Mouse (Mus musculus) embryo, embryonic 11 days (tissue): ENCODE data around the gene Slain2.
A peak's percentile ranks its signal among the peaks of the same experiment; 100 is the strongest.
"Not testable (repeated sequence)": the region's sequence is repeated elsewhere in the genome, so short reads cannot be mapped to it uniquely, and the experiment has no call there.

Source experiments
- DNase-seq: peaks from one replicate; pipeline ENCODE4 v3.0.0-alpha.2; 2015

Slain2 gene

DNA sequence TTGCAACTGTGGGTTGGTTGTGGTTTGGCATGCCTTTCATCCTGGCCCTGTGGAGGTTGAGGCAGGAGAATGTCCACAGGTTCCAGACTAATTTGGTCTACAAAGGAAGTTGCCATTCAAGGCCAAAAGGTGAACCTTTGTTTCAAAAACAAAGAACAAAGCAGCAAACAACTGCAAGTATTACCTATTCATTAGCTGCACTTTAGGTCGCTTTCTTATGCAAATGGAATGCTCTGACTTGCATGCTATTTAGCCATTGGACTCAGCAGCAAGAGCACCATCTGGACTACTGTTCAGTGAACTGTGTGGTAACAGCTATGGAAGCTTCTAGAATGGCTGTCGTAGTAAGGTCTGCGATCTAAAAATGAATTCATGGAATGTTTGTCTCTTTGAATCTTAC is 11.8 kb upstream of the Slain2 start:
- DNase-seq: no peak

DNA sequence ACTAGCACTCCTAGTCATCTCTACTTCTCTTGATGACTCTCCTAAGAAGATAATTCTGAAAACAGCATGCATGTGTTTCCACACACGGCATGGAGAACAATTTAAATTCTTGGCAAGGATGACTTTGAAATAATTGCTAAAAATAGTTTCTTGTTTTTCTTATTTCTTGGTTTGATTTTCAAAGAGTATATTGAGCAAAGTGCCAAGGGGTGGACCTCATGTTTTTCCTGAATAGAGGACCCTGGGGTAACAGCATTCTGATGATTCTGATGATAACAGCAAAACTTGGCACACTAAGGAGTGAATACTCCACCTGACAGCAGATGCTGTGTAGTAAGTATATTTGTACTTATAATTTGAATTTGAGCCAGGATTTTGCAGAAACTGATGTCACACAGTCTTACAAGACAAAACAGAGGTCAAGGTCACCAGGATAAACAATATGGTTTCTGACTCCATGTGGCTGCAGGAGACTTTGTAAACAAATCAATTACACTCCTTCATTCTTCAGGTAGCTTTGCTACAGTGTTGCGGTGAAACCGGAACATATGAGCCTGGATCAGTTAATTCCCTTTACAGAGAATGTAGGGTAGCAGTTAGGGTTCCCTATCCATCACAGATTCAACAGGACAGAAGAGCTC is 11.1 kb upstream of the Slain2 start:
- no peak for DNase-seq

DNA sequence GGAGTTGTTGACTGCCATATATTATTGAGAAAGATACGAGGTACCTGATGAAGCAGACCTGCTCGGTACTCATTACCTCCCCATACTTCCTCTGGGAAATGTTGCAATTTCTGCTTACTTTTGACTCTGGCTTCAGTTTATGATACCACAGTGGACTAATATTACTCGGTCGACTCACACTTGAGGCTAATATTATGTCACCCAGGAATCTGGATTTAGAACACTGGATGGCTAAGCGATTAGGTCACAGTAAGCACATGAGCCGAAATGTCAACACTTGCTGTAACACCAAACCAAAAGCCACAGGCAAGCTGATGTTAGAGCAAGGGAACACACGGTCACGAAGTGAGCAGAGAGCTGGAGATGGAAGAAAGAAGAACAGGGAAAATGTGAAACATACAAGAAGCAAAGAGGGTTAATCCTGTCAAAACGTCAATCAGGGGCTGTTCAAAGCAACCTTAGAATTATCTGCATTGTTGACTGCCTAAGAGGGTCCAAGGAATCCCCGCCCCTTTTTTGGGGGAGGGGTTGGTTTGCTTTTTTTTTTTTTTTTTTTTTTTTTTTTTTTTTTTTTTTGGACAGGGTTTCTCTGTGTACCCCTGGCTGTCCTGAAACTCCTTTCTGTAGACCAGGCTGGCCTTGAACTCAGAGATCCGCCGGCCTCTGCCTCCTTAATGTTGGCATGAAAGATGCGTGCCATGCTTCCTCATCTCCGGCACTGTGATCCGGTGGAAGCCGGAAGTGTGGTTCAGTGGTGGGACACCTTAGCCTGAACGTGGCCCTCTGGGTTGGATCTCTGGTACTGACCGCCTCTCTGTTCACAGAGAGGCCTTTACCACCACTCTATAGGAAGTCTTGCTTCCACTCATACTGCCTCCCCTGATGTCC is 9.0 kb upstream of the Slain2 start:
- peak; percentile 13 for DNase-seq

DNA sequence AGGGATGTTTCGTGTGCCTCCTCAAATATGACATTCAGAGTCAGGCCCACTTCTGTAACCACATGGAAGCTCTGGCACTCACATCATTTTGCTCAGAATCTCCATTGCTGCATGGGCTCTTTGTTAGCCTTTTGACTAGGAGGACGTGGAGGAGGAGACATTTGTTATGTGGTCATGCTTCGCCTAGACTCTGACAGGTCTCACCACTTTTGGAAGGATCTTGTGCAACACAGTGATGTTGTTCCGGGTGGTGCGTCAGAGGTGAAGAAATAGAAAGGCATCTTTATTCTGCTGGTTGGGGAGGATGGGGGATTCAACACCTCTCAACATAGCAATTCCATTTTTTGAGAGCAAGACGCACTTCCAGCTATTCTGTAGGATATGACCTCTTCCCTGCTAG is 6.7 kb upstream of the Slain2 start:
- DNase-seq: no peak

DNA sequence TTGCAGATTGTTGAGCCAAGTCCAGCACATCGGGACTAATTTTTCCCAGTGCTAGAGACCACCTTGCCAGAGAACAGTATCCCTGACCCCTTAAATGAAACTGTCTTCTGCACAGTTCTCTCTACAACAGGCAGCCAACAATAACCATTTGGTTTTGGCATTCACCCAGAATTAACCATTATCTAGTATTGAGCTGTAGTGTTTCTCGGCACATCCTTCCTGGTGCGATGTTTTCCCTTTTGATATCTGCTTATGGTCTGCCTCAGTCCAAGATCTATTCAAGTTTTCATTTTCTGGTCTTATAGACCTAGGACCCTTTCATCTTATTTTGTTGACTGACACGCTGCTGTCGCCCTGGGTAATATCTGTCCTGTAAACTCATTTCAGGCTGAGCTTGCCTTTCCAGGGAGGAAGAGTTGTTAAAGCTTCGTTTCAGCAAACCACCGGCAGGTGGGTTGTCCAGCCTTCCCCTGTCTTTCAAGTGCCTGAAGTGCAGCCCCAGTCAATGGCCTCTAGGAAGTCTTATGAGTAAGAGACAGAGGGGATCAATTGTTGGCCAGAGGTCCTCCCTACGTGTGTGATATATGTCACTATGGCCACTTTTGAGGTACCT is 5.7 kb upstream of the Slain2 start:
- no peak for DNase-seq

DNA sequence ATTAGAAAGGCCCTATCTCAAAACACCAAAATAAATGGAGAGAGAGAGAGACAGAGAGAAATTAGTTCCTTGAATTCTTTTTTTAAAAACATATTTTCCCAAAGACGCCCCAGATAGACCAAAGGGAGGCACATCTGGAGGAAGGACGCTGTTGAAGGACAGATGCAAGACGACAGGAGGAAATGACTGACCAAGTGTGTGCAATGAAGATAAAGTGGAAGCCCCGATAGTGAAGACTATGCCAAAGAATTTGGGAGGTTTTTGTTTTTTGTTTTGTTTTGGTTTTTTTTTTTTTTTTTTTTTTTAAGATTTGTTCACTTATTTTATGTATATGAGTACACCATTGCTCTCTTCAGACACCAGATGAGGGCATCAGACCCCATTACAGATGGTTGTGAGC is 4.7 kb upstream of the Slain2 start:
- no peak for DNase-seq

DNA sequence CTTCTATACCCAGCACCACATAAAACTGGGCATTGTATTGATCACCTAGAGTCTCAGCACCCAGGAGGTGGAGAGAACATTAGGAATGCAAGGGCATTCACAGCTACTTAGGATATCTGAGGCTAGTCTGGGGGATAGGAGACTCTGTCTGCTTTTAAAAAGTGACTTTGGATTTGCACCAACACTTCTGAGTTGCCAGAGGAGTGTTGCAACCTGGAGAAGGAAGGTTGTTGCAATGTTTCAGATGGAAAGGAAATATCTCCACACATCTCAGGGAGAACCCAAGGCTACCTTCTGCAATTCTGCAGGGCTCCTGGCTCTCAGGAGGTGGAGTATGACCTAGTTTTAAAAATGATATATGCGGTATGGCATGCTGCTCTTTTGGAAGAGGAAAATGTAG is 3.7 kb upstream of the Slain2 start:
- no peak for DNase-seq

DNA sequence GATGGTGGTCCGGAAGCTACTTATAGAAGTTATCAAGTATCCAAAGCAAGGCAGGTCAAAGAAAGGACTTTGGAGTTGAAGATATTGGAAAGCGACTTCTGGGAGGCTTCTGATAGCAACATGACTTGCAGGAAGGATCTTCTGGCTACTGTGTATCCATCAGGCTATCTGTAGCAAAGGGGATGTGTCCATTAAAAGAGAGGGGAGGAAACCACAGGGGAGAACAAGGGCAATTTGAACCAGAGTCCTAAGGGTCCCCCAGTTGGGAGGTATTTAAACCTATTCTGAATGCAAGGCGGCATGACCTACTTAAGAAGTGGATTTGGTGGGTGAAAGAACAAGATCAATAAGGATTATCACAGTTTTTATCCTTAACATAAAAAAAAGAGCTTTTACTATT is 2.8 kb upstream of the Slain2 start:
- no peak for DNase-seq

DNA sequence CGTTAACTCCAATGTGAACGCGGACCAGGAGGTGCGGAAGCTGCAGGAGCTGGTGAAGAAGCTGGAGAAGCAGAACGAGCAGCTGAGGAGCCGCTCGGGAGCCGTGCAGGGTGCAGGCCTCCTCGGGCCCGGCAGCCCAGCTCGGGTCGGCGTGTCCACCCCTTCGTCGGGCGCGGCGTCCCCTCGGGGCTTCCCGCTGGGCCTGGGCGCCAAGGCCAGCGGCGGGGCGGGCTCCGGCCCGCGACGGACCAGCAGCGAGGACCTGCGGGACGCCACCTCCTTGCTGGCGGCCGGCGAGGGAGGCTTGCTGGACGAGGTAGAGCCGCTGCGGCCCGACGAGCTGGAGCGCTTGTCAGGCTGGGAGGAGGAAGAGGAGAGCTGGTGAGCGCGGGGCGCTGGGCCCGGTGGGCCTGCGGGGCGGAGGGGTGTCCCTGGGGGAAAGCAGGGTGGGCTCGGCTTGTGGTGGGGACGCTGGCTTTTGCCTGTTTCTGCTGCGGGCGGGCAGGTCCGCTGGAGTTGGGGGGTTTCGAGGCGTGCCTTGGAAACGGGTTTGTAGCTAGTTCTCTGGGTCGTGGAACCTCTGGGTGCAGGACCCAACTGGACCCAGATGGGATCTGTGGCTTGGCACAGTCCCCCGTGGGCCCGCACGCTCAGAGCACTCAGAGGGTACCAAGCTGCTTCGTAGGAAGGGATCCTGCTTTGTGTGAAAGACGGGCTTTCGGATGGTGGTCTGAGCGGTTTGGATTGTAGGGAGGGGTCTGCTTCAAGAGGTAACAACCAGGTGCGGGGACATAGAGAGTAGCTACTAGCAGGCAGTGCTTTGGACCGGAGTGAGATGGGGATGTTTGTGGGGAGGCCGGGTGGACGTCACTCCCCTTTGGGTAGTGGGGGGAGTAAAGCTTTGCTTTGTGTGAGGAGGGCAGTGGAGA is 793 bp downstream of the Slain2 start:
- DNase-seq: peak; percentile 67

DNA sequence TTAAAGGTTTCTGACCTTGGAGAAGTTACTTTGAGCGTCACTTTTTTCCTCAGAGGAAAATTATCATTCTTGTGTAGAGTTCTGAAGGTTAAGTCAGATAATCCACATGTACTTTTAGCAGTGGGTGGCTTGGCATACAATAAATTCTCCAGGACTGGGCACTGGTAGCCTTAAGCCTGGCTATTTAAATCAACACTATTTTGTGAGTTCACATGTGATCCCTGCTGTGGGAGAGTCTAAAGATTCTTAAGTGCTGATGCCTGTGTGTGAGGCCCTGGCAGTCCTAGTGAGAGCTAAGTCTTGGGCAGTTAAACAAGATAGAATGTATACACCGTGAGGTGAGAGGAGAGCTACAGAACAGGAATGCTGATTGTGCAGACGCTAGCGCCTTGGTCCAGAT is 1.9 kb downstream of the Slain2 start:
- DNase-seq: peak; percentile 28

DNA sequence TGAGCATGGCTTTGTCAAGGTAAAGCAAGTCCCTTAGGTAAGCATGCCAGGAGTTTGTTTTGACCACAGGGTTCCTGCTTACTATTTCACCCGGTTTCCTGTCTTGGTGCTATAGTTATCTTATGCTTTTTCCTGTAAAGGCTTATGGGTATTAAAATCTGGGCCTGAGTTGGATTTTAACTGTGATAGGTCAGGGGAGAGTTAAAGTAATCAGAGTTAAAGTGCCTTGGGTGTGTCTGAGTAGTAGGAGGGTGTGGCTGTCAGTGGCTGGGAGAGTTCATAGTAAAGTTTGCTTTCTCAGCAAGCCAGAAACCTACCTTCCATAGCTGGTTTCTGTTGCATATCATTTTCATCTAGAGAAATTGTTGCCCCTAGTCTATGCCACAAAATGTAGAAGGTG is 2.7 kb downstream of the Slain2 start:
- DNase-seq: no peak

DNA sequence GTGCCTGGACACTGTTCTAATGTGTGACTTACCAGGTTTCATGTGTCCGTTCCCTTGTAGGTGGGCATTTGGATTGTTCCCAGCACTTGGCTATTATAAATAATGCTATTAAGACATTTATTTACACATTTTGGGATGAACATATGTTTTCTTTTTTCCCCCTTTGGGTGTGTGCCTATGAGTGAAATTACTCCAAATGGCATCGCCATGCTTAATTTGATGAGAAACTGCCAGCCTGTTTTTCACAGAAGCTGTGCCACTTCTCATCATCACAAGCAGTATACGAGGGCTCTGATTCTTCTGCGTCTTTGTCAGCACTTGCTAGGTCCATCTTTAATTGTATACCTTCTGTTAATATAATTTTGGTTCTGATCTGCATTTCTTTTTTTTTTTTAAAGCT is 6.3 kb downstream of the Slain2 start:
- DNase-seq: no peak

DNA sequence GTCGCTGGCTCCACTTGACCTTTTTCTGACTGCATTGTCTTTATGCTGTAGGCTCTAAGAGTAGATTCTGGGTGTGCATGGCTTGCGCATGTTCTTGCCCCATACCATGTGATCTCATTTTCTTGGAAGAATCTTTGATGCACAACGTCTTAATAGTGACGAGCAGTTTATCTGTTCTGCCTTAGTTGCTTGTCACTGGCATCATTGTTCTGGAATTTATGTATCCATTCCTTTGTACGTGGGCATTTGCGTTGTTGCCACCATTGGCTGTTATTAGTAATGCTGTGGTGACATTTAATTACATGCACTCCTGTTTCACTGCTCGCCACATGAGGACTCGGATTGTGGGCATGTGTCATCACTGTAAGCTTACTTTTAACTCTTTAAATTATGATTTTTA is 7.1 kb downstream of the Slain2 start:
- no peak for DNase-seq

DNA sequence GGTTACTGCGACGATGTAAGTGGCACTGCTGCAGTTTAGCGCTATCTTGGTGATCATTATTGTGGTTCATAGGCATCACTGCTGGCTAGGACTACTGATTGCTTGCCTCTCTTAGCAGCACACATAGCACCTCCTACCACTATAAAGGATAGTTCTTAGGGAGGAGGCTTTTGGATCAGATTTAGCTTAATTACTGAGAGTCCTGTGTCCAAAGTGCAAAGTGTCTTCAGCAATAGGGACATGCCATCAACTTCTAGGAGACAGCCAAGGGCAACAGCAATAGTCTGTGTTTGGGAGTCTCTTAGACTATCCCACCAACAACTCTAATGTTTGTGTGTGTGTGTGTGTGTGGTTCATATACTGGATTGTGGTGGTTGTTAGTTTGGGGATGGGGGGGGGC is 8.7 kb downstream of the Slain2 start:
- DNase-seq: no peak

DNA sequence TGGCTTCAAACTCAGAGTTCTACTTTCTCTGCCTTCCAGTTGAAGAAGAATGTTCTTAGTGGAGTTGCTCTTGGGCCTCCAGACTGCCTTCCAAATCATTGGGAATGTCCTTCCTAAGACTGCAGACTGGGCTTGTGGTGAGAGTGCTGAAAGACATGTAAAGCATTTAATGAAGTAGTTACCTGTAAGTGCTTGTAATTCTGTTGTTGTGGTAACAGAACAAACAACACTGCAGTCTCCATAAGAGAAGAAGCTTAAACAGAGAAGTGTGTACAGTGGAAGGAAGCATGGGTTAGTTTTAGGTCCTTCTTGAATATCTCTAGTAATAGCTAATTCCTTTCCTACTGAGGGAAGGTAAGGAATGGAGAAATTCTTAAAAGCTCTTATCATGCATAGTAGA is 13.0 kb downstream of the Slain2 start:
- no peak for DNase-seq

DNA sequence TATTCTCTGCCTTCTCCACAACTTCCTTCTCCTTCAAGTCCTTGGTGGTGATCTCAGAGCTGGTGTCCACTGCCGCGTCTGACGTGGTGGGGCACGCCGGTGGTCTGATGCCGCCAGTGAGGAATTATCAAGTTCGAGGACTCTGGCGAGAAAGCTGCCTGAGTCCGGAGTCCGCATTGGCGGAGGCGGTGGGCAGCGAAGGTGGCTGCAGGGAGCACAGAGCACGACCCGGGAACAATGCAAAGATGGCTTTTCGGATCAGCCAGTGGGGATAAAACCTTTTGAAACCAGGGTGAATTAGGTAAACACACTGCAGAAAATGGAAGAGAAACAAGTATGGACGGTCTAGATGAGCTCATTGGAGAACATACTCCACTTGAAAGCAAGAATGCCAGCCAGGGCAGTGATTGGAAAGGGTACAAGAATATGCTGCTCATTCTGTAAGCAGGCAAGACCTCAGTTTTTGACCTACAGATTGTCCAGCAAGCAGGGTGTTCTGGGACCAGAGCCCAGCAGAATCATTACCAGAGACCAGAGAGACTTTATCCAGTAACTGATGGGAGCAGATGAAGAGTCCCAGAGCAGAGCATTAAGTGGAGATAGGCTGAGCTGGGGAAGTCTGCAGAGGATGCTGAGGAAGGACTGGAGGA is 19.0 kb downstream of the Slain2 start:
- DNase-seq: no peak

DNA sequence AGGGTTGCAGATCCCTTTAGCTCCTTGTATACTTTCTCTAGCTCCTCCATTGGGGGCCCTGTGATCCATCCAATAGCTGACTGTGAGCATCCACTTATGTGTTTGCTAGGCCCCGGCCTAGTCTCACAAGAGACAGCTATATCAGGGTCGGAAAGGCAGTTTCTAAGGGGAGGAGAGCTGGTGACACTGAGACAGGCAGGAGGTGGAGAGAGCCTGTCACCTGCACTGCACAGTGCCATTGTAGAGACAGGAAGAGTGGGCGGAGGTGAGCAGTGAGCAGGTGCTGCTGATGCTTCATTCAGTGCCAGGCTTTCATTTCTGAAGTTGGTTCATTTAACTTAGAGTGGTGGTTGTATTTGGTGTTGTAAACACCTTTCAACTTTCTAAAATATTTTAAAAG is 24.3 kb downstream of the Slain2 start:
- not testable (repeated sequence) for DNase-seq

DNA sequence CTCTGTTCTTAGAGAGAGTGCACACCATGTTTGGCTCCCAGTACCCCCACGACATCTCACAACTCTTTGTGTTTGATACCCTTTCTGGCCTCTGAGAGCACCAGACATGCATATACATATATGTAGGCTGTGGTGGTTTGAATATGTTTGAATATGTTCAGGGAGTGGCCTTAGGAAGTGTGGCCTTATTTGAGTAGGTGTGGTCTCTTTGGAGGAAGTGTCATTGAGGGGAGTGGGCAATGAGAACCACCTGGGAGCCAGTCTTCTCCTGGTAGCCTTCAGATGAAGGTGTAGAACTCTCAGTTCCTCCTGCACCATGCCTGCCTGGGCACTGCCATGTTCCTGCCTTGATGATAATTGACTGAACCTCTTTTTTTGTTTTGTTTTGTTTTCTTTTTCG is 25.2 kb downstream of the Slain2 start:
- DNase-seq: no peak

DNA sequence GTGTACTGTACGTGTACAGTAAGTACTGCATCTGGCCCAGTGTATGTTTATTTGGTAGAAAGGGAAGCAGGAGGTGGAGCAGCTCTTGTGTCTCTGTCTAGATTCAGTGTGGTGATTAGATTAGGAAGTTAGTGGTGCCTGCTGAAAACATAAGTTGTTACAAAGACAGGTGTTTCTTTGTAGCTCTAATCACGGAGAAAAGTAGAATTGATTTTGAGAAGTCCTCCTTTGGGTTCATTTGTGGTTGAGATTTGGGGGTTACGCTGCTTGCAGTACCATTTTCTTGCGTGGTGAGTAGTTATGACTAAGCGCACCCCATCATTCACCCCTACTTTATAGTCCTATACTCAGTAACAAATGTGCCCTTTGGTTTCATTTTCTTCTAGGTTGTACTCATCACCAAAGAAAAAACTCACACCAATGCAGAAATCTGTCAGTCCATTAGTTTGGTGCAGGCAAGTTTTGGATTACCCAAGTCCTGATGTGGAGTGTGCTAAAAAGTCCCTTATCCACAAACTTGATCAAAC is 26.9 kb downstream of the Slain2 start:
- DNase-seq: no peak

DNA sequence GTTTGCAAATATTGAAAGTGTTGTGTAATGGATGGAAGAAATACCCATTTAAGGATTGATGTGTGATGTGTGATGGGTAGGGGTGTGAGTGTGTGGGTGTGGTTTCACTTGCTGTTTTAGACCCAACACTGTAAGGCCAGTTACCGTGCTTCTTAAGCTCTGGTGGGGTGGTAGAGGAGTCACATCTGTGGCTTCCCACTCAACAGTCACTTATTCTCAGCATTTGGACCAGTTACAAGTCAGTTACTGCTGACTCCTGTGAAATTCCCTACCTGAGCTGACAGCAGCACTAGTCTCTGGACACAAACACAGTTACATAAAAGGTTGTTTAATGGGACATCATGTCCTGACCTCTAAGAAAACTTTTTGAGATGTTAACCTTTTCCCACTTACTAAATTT is 34.0 kb downstream of the Slain2 start:
- DNase-seq: no peak

DNA sequence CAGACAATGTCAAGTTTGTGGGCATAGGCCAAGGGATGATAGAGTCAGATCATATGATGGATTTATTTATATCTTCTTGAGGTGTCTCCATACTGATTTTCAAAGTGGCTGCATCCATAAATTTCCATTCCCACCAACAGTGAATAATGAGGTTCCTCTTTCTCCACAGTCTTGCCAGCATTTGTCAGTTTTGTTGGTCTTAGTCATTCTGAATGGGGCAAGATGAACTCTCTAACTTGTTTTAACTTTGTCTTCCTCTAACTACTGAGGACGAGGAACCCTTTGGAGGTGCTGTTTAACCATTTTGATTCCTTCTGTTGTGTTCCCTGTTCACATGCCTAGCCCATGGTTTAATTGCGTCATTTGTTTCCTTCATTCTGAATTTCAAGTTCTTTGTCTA is 36.1 kb downstream of the Slain2 start:
- DNase-seq: no peak

DNA sequence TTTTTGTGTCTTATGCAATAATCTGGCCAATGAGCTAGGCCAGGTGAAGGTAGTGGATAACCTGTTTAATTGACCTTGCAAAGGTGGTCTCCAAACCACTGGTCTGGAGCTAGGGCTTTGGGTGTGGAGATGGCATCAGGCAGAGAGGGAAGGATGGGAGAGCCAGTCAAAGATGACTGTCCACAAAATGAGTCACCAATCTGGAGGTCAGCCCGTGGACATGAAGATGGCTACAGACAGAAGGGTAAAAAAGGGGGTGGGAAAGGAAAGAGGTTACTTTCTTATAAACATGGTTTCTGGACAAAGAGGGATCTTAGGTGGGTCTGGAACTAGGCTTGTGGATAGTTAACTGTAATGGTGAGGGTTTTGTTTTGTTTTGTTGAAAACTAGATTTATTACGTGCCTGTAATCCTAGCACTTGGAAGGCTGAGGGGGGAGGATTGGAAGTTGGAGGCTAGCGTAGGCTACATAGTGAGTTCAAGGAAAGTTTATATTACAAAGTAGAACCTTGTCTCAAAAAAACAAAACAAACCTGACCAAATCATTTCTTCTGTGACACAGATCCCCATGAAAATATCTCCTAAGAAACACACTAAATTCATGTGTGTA is 40.0 kb downstream of the Slain2 start:
- DNase-seq: peak; percentile 5
